Mouse (Mus musculus) gastrocnemius, adult 8-10 months (tissue): ENCODE results near the gene Fras1. TPM values are rescaled to one million over a fixed set of nuclear protein-coding genes. Genes with fewer than 3 reads are reported as not detected.

ENCODE experiments used
- DNase-seq, 2 experiments: peaks; one replicate each; pipeline ENCODE4 v3.0.0; 2022; ENCODE audit warnings: low spot score in 2 of 2
- total RNA-seq, 4 experiments: library from RNA; stranded (reverse); gene quantifications; 2 replicates each; pipeline ENCODE4 v1.2.4; 2022

The Fras1 gene
- total RNA-seq, 4 experiments from 2014 or later = 0.48 to 2.3 (median 1.7) TPM

- DNase-seq = no peak
Measured at GRCm38 (mm10) chr5:96402555-96402954, 28.8 kb downstream of the Fras1 start.

GRCm38 (mm10) chr5:96405139-96405842 lies 31.5 kb downstream of the Fras1 start:
- DNase-seq = no peak

GRCm38 (mm10) chr5:96408291-96408690 lies 34.5 kb downstream of the Fras1 start:
- DNase-seq = no peak

GRCm38 (mm10) chr5:96412754-96413394 lies 39.1 kb downstream of the Fras1 start:
- DNase-seq = no peak

- DNase-seq = no peak
Measured at GRCm38 (mm10) chr5:96417121-96417520, 43.4 kb downstream of the Fras1 start.

GRCm38 (mm10) chr5:96421550-96421949 lies 47.8 kb downstream of the Fras1 start:
- no peak for DNase-seq

GRCm38 (mm10) chr5:96422716-96423115 lies 49.0 kb downstream of the Fras1 start:
- DNase-seq = no peak

- DNase-seq = no peak
Measured at GRCm38 (mm10) chr5:96425391-96425790, 51.6 kb downstream of the Fras1 start.

GRCm38 (mm10) chr5:96429532-96430141 lies 55.9 kb downstream of the Fras1 start:
- no peak for DNase-seq

- DNase-seq = no peak
Measured at GRCm38 (mm10) chr5:96437870-96438269, 64.1 kb downstream of the Fras1 start.

GRCm38 (mm10) chr5:96439811-96440210 lies 66.1 kb downstream of the Fras1 start:
- peak; percentile 3 to 41 for DNase-seq

GRCm38 (mm10) chr5:96447460-96447859 lies 73.7 kb downstream of the Fras1 start:
- no peak for DNase-seq

- no peak for DNase-seq
Measured at GRCm38 (mm10) chr5:96452027-96452426, 78.3 kb downstream of the Fras1 start.

- no peak for DNase-seq
Measured at GRCm38 (mm10) chr5:96453386-96453785, 79.6 kb downstream of the Fras1 start.

- no peak for DNase-seq
Measured at GRCm38 (mm10) chr5:96454422-96454821, 80.7 kb downstream of the Fras1 start.

- DNase-seq = no peak
Measured at GRCm38 (mm10) chr5:96455241-96455640, 81.5 kb downstream of the Fras1 start.

GRCm38 (mm10) chr5:96457436-96457958 lies 83.7 kb downstream of the Fras1 start:
- no peak for DNase-seq

- no peak for DNase-seq
Measured at GRCm38 (mm10) chr5:96459605-96460004, 85.8 kb downstream of the Fras1 start.

GRCm38 (mm10) chr5:96462197-96462596 lies 88.4 kb downstream of the Fras1 start:
- no peak for DNase-seq

GRCm38 (mm10) chr5:96466461-96466860 lies 92.7 kb downstream of the Fras1 start:
- DNase-seq = no peak

GRCm38 (mm10) chr5:96471995-96472394 lies 98.2 kb downstream of the Fras1 start:
- no peak for DNase-seq

GRCm38 (mm10) chr5:96475488-96475887 lies 101.7 kb downstream of the Fras1 start:
- no peak for DNase-seq
